Mouse (Mus musculus) urinary bladder, postnatal 10 days (tissue): ENCODE measurements around the gene Hpn.

ENCODE experiments used
- DNase-seq: peaks from one replicate; pipeline ENCODE4 v3.0.0; 2022; ENCODE audit warnings: low spot score

Gene Hpn

DNA sequence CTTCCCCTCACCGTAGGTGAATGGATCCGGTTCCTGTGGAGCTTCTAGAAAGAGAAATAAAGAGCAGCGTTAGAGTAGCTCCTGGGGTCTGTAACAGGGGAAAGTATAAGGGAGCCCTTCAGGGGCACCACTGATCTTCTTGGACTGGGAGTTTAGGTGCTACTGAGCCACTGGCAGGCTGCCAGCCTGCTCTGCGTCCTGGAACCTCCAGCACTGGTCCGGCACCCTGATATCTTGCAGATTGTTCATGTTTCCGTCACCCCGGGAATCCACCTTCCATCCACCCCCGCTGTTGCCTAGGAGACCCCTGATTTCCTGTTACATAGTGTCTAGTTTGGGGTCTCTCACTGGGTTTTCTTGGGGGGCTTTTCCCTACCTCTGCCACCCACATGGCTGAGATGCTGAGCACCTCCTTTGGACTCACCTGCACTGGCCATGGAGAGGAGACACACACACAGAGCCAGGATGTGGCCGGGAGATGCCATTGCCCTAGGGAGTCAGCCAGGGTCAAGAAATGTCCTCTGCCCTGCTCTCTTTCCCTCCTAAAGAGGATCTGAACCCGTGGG is 61.1 kb downstream of the Hpn start:
- no peak for DNase-seq

DNA sequence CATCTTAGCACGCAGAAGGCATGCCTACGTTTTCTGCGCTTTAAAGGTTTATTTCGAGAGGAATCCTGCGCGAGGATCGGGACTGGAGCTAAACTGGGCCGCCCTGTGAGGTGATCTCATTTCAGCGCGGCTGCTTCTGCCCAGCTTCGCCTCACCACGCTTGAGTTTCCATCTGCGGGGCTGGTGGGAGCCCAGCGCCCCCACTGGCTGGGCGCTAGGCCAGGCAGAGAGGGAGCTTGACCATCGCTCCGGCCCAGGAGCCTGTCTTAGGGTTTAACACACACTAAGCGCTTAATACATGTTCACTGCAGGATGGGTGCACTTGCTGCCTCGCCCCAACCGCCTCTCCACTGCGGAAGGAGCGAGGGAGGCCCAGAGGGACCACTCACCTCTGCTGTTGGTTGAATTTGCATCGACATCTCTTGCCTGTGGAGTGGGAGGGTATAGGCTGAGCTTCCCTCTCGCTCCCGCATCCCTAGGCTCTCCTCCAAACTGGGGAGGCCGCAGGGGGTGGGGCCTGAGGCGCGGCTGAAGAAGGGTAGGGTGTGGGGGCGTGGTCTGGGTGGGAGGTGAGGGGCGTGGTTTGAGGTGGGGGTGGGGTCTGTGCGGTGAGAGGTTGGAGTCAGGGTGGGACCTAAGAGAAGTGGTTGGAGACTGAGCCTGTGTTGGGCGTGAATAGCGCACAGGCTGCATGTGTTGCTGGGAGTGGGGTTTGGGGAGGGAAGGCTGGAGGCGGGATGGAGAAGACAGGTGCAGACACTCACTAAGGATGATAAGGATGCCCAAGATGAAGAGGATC is 62.3 kb downstream of the Hpn start:
- no peak for DNase-seq

DNA sequence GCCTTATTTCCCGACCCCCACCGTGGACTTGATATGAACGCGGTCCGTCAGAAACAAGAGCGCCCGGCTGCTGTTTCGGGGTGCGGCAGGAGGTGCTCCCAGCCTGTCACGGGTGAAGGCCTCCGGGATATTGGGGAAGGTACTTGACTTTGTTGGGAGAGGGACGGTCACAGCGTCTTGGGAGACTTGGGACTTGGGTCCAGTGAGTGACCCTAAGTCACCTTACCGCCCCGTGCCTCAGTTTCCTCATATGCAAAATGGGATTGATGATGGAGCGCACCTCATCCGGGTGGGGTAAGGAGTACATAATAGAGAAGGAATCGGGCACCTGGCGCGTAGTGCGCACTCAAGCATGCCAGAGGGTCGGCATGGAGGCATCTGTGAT is 62.8 kb downstream of the Hpn start:
- DNase-seq = no peak

DNA sequence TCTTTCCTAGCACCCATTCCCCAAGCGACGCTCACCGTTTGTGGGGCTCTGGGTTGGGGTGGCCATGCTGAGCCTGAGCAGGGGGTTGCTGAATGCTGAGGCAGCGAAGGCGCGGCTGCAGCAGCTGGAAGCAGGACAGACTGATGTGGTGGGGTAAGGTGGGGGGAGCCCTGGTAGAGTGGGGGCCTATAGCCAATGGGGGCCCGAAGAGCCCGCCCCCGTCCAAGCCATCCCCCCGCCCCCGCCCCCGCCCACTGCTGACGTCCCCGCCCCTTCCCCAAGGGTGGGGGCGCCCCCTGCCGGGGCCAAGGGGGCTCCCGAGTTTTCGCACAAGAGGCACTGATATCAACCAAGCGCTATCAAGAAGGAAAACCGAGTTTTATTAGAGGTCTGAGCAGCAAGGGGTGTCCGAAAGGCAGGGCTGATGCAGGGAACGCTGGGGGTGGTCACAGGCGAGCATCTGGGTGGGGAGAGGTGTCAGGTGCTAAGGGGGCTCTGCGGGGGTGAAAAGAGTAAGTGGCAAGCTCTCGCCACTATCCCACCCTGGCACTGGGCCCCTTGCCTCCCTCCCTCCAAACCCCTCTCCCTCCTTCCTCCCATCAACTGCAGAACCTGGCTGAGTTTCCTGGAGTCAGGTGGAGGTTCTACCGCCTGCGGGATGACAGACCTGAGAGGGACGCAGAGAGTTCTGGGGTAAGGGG is 63.6 kb downstream of the Hpn start, which contains the start of gene Fxyd7:
Fxyd7 (minus strand) TSS at position 147 of the 701 bp plus-strand sequence.
- DNase-seq = no peak

DNA sequence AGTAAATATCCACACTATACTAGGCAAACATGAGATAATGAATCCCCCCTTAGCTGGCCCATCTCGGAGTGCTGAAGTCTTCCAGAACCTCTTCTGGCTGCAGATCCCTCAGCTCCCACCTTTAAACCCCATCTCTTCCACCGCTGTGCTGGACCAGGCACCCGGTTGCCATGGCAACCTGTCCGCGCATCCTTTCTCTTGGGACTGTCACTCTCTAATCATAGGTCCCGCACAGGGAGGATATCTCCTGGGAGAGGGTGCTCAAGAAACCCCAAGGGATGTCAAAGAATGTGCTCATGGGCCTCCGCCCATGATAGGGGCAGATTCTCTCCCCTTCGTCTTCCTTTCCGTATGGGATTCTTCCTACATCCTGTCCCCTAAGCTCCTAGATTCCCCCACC is 64.2 kb downstream of the Hpn start:
- no peak for DNase-seq

DNA sequence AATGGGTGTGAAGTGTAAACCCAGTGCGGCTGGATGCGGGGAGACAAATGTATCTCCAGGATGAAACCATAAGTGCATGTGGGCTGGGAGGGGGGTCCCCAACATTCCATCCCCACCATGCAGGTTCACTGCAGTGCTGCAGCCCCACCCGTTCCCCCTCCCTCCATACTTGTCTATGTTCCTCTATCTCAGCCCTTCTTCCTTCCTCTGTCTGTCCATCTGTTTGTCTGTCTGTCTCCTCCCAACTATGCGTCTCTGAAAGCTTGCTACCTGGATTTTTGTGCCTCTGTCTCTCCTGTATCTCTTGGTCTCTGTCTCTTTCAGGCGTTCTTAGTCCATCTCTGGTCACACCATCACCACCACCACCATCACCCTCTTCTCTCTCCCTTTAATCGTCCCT is 64.6 kb downstream of the Hpn start:
- no peak for DNase-seq

DNA sequence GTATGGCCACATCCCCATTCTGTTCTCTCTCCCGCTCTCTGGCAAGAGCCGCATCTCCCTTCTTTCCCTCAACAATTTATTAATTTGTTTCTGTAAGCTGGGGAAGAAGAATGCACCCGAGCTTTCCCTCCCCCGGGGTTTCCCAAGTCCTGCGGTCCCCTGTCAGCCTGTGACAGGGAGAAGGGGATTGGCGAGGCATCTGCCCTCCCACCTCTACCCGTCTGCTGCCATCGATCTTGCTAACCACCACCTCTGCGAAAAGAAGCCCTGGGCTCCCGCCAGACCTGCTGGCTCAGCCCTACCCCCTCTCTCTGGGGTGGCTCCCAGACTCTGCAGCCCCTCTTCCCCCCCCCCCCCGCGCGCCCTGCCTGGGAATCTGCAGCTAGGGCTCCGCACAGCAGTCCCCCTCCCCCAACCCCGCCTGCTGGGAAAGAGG is 65.2 kb downstream of the Hpn start:
- DNase-seq = no peak

DNA sequence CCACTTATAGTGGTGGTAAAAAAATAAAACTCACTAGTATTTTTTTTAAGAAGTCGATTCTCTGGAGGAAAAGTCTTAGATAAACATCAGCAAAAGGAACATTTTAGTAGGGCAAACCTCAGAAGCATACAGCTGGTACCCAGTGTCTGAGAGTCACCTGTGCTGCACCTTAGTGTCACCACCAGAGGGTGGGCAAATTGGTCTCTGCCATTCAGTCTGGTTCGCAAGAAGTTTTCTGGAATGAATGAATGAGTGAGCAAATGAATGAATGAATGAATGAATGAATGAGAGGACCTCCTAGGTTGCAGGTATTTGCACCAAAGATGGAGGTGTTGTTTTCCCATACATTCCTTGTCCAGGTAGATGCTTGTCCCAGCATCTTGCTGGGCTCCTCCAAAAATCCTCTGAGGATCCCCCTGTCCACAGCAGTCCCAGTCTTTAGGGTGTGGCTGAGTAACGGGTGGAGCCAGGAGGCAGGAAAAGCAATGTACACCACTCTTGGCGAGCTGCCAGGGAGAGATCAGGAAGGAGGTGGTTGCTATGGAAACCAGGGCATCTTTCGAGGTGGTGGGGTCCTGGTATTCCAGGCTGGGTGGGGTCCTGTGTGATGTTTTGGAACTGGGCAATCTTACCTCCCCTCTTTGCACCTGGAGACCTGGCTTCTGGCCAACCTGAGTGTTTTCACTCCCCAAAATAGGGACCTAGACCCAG is 65.8 kb downstream of the Hpn start:
- DNase-seq = no peak
